Mouse (Mus musculus) myocyte (in vitro differentiated cells): ENCODE results near the gene Tspan15.

Source experiments
- CEBPB ChIP-seq: IDR thresholded peaks from 2 replicates; pipeline ENCODE4 v1.6.1; 2011; ENCODE audit warnings: mild to moderate bottlenecking, moderate library complexity; ENCODE audit not compliant: poor library complexity, insufficient read depth, severe bottlenecking
- E2F4 ChIP-seq: IDR thresholded peaks from one replicate; pipeline ENCODE4 v1.6.1; 2011; ENCODE audit warnings: mild to moderate bottlenecking, control low read depth, moderate library complexity; ENCODE audit not compliant: insufficient read depth
- POLR2A ChIP-seq: IDR thresholded peaks from one replicate; pipeline ENCODE4 v1.6.1; 2011; ENCODE audit warnings: low read depth, mild to moderate bottlenecking, control low read depth, moderate library complexity; ENCODE audit not compliant: insufficient read length
- POLR2AphosphoS2 ChIP-seq: IDR thresholded peaks from one replicate; pipeline ENCODE4 v1.6.1; 2011; ENCODE audit warnings: low read depth, control low read depth; ENCODE audit not compliant: insufficient read length
- SRF ChIP-seq: IDR thresholded peaks from one replicate; pipeline ENCODE4 v1.6.1; 2011; ENCODE audit warnings: low read depth; ENCODE audit not compliant: control insufficient read depth, insufficient read length
- TCF12 ChIP-seq: IDR thresholded peaks from one replicate; pipeline ENCODE4 v1.6.1; 2011; ENCODE audit warnings: mild to moderate bottlenecking, control low read depth; ENCODE audit not compliant: poor library complexity, insufficient read depth, severe bottlenecking
- USF1 ChIP-seq: IDR thresholded peaks from one replicate; pipeline ENCODE4 v1.6.1; 2011; ENCODE audit warnings: low read depth, mild to moderate bottlenecking, control low read depth, moderate library complexity

- TF ChIP-seq E2F4: no peak
- TF ChIP-seq POLR2A: no peak
- TF ChIP-seq POLR2AphosphoS2: no peak
- no peak for TF ChIP-seq TCF12
- TF ChIP-seq USF1: no peak
- TF ChIP-seq CEBPB: no peak
- TF ChIP-seq SRF: no peak
These were observed 87.2 kb downstream of the Tspan15 start, which contains the start of gene Fam241b for GRCm38 (mm10) chr10:62143820-62144219.
